Mouse (Mus musculus): ENCODE data around the gene Eif6.
A peak's percentile ranks its signal among the peaks of the same experiment; 100 is the strongest.

Eif6 gene

GRCm38 (mm10) chr2:155784534-155784933, 42.2 kb downstream of the Eif6 start:
- no peak for DNase-seq

GRCm38 (mm10) chr2:155779506-155779905, 47.2 kb downstream of the Eif6 start:
- DNase-seq = no peak

DNA sequence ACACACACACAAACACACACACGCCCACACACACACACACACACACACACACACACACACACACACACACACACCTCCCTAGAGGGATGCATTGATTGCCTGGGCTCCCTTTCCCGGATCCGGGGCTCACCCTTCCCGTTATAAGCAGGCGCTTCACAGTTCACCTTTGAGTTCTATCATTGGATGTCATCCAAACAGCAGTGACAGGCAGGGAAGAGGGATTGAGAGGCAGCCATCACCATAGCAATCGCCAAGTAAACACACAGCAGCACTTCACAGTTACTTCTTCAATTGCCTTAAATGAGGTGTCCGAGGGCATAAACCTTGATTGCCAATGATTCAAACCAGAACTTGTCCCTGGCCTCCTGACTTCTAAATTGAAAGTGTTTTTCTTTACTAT, 47.7 kb downstream of the Eif6 start:
- DNase-seq = no peak

GRCm38 (mm10) chr2:155778004-155778403, 48.7 kb downstream of the Eif6 start:
- no peak for DNase-seq

DNA sequence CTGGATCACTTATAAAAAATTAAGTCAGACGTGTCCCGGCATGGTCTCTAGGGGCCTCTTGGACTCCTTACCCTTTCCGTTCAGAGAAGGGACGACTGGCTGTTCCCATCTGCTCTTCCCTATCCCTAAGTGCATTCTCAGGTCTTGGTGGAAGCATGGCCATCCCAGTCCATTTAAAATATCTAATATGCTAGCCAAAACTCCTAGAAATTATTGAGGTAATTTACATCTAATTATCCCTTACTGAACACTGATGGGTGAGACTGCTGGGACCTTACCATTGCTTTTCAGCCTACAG, 49.1 kb downstream of the Eif6 start:
- DNase-seq = no peak

- no peak for DNase-seq
Observed at GRCm38 (mm10) chr2:155776824-155777687, 49.7 kb downstream of the Eif6 start.

DNA sequence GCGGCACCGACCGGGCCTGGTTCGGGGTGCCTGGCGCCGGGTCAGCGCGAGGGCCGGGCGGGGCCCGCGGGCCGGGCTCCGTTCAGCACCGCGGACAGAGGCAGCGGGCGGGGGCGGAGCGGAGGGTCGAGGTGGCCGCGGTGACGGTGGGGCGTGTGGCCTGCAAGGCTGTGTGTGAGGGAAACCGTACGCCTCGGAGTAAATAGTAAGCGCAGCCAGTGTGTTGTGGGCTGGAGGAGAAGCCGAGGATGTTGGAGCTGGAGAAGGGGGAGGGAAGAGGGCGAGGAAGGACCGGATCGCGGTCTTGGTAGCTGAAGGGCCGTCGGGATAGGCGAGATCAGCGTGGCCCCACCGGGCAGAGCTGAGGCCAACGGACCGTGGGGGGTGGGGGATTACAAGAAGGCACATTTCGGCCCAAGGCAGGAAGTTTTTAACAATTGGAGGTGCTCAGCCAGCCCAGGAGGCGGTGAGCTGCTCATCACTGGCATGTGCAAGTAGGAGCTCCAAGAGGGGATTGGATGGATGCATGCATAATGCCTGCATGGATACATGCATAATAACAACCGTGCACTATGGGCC, 51.0 kb downstream of the Eif6 start:
- peak; percentile 84 for DNase-seq

DNA sequence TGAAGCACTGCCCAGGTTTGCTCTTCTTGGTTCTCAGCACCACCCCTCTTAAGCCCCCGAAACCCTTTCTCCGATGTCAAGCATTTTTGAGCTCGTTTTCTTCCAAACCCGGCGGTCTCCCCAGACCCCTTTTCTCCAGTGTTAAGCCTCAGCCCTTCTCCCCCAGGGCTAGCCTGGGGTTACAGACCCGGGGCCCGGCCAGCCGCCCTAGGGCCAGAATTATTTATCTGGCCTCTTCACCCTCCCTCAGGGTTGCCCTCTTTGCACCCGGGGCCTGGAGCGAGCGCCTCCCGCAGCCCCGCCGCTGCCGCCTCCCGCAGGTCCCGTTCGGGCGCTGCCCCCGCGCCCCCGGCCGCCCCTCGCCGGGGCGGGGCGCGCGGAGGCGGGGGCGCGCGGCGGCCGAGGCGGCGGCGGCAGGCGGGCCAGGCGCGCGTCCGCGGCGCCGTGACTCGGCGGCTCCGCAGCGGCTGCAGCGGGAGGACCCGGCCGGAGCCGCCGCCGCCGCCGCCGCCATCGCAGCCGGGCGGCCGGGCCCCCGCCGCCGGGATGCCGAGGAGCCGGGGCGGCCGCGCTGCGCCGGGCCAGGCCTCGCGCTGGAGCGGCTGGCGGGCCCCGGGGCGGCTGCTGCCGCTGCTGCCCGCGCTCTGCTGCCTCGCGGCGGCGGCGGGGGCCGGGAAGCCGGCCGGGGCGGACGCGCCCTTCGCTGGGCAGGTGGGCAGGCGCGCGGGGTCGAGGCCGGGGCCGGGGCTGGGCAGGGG, 51.6 kb downstream of the Eif6 start, which contains the start of gene Mmp24:
Gene Mmp24, plus strand, starts transcription at position 416 of the 758 bp plus-strand sequence.
- DNase-seq = no peak

GRCm38 (mm10) chr2:155774261-155774926, 52.3 kb downstream of the Eif6 start:
- no peak for DNase-seq

DNA sequence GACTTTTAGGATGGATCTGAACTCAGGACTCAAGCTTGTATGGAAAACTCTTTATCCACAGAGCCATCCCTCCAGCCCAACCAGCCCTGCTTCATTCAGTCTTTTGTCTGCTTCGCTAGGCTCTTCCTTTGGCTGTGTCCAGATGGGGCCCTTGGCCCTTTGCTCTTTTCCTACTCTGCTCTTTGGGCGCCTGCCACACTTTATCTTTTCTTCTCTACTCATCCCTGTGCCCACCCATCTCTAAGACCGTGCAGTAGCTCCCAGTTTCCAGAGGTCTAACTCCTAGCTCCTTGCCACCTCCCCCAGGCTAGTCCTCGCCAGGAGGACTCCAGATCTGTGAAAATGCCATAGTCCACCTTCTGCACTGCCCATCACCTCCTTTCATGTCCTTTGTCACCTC, 53.1 kb downstream of the Eif6 start:
- DNase-seq = no peak

Data from kidney, postnatal 10 days (tissue).